Mouse (Mus musculus) G1E (cell line): ENCODE measurements around the gene Dysf. TPM values are rescaled to one million over a fixed set of nuclear protein-coding genes. Genes with fewer than 3 reads are reported as not detected.

Source experiments
- ATAC-seq: 2 replicates; pipeline ENCODE4 v1.8.0; 2016; ENCODE audit warnings: mild to moderate bottlenecking; ENCODE audit not compliant: insufficient number of reproducible peaks, poor library complexity, low FRiP score, severe bottlenecking; ENCODE audit errors: extremely low read depth
- DNase-seq: peaks from one replicate; pipeline ENCODE4 v3.0.0; 2012; ENCODE audit warnings: low spot score
- H3K27me3 ChIP-seq: 2 replicates; pipeline ENCODE4 v1.6.1; 2012; ENCODE audit warnings: mild to moderate bottlenecking, low read length, inconsistent platforms; ENCODE audit not compliant: insufficient read depth
- H3K36me3 ChIP-seq: replicated peaks from 2 replicates; pipeline ENCODE3; 2012; ENCODE audit warnings: mild to moderate bottlenecking, inconsistent platforms
- H3K4me1 ChIP-seq: 2 replicates; pipeline ENCODE4 v1.6.1; 2012; ENCODE audit warnings: low read depth, low read length, inconsistent platforms, mixed read lengths; ENCODE audit not compliant: insufficient read depth
- H3K4me3 ChIP-seq: 2 replicates; pipeline ENCODE4 v1.5.1; 2012; ENCODE audit warnings: low read depth, mild to moderate bottlenecking, inconsistent platforms, low read length, moderate library complexity, mixed read lengths
- H3K9me3 ChIP-seq: replicated peaks from 2 replicates; pipeline ENCODE4 v1.6.1; 2012; ENCODE audit warnings: inconsistent platforms
- CTCF ChIP-seq: IDR thresholded peaks from 2 replicates; pipeline ENCODE4 v1.5.1; 2012; ENCODE audit warnings: low read depth, low read length, inconsistent platforms, mixed read lengths
- GATA1 ChIP-seq: IDR thresholded peaks from 2 replicates; pipeline ENCODE4 v1.6.1; 2012; ENCODE audit warnings: borderline replicate concordance, low read length, inconsistent platforms, mixed read lengths
- GATA2 ChIP-seq: IDR thresholded peaks from 2 replicates; pipeline ENCODE4 v1.6.1; 2012; ENCODE audit warnings: low read depth, low read length, inconsistent platforms, borderline replicate concordance
- POLR2AphosphoS5 ChIP-seq: IDR thresholded peaks from 2 replicates; pipeline ENCODE4 v1.6.1; 2012; ENCODE audit warnings: low read depth, low read length, inconsistent platforms; ENCODE audit not compliant: insufficient replicate concordance
- TAL1 ChIP-seq: conservative IDR thresholded peaks from 2 replicates; pipeline ENCODE4 v1.6.1; 2012; ENCODE audit warnings: low read depth, low read length, inconsistent platforms, mixed read lengths
- polyA plus RNA-seq: library from polyadenylated mRNA; stranded (reverse); fragments of >175 nt; gene quantifications from 2 replicates; pipeline ENCODE4 v1.2.3, GENCODE M21; 2012
- total RNA-seq, 2 experiments: library from RNA; stranded (forward) in 1 of 2; stranded (reverse) in 1 of 2; fragments of 200-1000 nt in 1 of 2; fragments of >200 nt in 1 of 2; fragmentation: Nextera tagmentation in 1 of 2; gene quantifications; 2 replicates each; pipeline ENCODE4 v1.2.3; 2014 to 2017

Dysf gene
- total and polyA plus RNA-seq, 3 experiments: 0.11 TPM; not detected in 2

- DNase-seq: no peak
- no peak for ATAC-seq
- Histone ChIP-seq H3K4me3 (no peak overlapping the region), H3K27me3 (no peaks in the 10 kb centered on the region), H3K9me3 (no peaks in the 10 kb centered on the region), H3K4me1 (no peaks in the 10 kb centered on the region), H3K36me3 (no peaks in the 10 kb centered on the region)
- no peak for TF ChIP-seq GATA1
- no peak for TF ChIP-seq GATA2
- TF ChIP-seq TAL1: no peak
- TF ChIP-seq CTCF: no peak
- TF ChIP-seq POLR2AphosphoS5: no peak
Observed at GRCm38 (mm10) chr6:84134722-84135394, 126.5 kb downstream of the Dysf start.

GRCm38 (mm10) chr6:84135709-84136108 lies 127.3 kb downstream of the Dysf start:
- H3K36me3 ChIP-seq: no peaks in the 10 kb centered on the region
- no peaks in the 10 kb centered on the region for H3K4me1 ChIP-seq
- H3K9me3 ChIP-seq: no peaks in the 10 kb centered on the region
- no peak for TF ChIP-seq GATA2
- no peak for TF ChIP-seq CTCF
- TF ChIP-seq TAL1: no peak
- TF ChIP-seq GATA1: no peak
- TF ChIP-seq POLR2AphosphoS5: no peak
- H3K27me3 ChIP-seq: no peaks in the 10 kb centered on the region
- DNase-seq (no peak), ATAC-seq (no peak)
- no peak overlapping the region for H3K4me3 ChIP-seq

- H3K4me3 ChIP-seq: no peak overlapping the region
- TF ChIP-seq TAL1: no peak
- no peak for TF ChIP-seq CTCF
- TF ChIP-seq GATA1: no peak
- no peaks in the 10 kb centered on the region for H3K27me3 ChIP-seq
- no peaks in the 10 kb centered on the region for H3K9me3 ChIP-seq
- H3K36me3 ChIP-seq: no peaks in the 10 kb centered on the region
- no peak for ATAC-seq
- no peak for DNase-seq
- H3K4me1 ChIP-seq: no peaks in the 10 kb centered on the region
Observed at GRCm38 (mm10) chr6:84136345-84136744, 128.0 kb downstream of the Dysf start.

- no peaks in the 10 kb centered on the region for H3K9me3 ChIP-seq
- DNase-seq (no peak), ATAC-seq (no peak)
- no peaks in the 10 kb centered on the region for H3K4me1 ChIP-seq
- H3K36me3 ChIP-seq: no peaks in the 10 kb centered on the region
- H3K4me3 ChIP-seq: no peak overlapping the region
- TF ChIP-seq GATA1 (no peak), CTCF (no peak), TAL1 (no peak), GATA2 (no peak), POLR2AphosphoS5 (no peak)
- H3K27me3 ChIP-seq: no peaks in the 10 kb centered on the region
Observed at GRCm38 (mm10) chr6:84139932-84140331, 131.5 kb downstream of the Dysf start.

GRCm38 (mm10) chr6:84142481-84142880 lies 134.1 kb downstream of the Dysf start:
- Histone ChIP-seq H3K36me3 (no peaks in the 10 kb centered on the region), H3K4me1 (no peaks in the 10 kb centered on the region), H3K4me3 (no peak overlapping the region), H3K9me3 (no peaks in the 10 kb centered on the region), H3K27me3 (no peaks in the 10 kb centered on the region)
- DNase-seq (no peak), ATAC-seq (no peak)
- TF ChIP-seq GATA1: no peak
- no peak for TF ChIP-seq CTCF
- TF ChIP-seq TAL1: no peak

GRCm38 (mm10) chr6:84143328-84143727 lies 134.9 kb downstream of the Dysf start:
- H3K36me3 ChIP-seq: no peaks in the 10 kb centered on the region
- H3K27me3 ChIP-seq: no peaks in the 10 kb centered on the region
- H3K4me3 ChIP-seq: no peak overlapping the region
- TF ChIP-seq GATA2 (no peak), CTCF (no peak), TAL1 (no peak), GATA1 (no peak), POLR2AphosphoS5 (no peak)
- DNase-seq (no peak), ATAC-seq (no peak)
- H3K9me3 ChIP-seq: no peaks in the 10 kb centered on the region
- no peaks in the 10 kb centered on the region for H3K4me1 ChIP-seq

- TF ChIP-seq CTCF (no peak), POLR2AphosphoS5 (no peak)
- no peak overlapping the region for H3K4me3 ChIP-seq
- ATAC-seq: no peak
- H3K9me3 ChIP-seq: no peaks in the 10 kb centered on the region
- no peak for DNase-seq
- H3K4me1 ChIP-seq: no peaks in the 10 kb centered on the region
- no peaks in the 10 kb centered on the region for H3K36me3 ChIP-seq
- H3K27me3 ChIP-seq: no peaks in the 10 kb centered on the region; the same call in 1 of the 2 replicates
Observed at GRCm38 (mm10) chr6:84144393-84144792, 136.0 kb downstream of the Dysf start.
